Mouse (Mus musculus) neural tube, embryonic 11.5 days (tissue): Measurements from ENCODE around the gene Foxc1. TPM values are rescaled to one million over a fixed set of nuclear protein-coding genes. Genes with fewer than 3 reads are reported as not detected.
A peak's percentile ranks its signal among the peaks of the same experiment; 100 is the strongest.

Experiments used
- ATAC-seq: fragments of 200-750 bp; cut with Nextera tagmentation; 2 replicates; pipeline ENCODE4 v1.8.0; 2017; ENCODE audit warnings: moderate number of reproducible peaks, mild to moderate bottlenecking, moderate TSS enrichment, moderate library complexity; ENCODE audit not compliant: insufficient read depth, low FRiP score, low TSS enrichment
- DNase-seq: peaks from one replicate; pipeline ENCODE4 v3.0.0-alpha.2; 2015; ENCODE audit warnings: low spot score
- H3K27ac ChIP-seq: fragments of 300-500 bp; sonication (generic); 2 replicates; pipeline ENCODE4 v1.5.1; 2014; ENCODE audit warnings: low read depth, mild to moderate bottlenecking, low read length
- H3K27me3 ChIP-seq: fragments of 300-500 bp; sonication (generic); 2 replicates; pipeline ENCODE4 v1.6.1; 2014; ENCODE audit warnings: mild to moderate bottlenecking, low read length, mixed read lengths; ENCODE audit not compliant: control insufficient read depth, insufficient read depth
- H3K36me3 ChIP-seq: fragments of 300-500 bp; sonication (generic); 2 replicates; pipeline ENCODE4 v1.6.1; 2014; ENCODE audit warnings: mild to moderate bottlenecking, low read length, moderate library complexity, mixed read lengths; ENCODE audit not compliant: control insufficient read depth, insufficient read depth
- H3K4me1 ChIP-seq: fragments of 300-500 bp; sonication (generic); 2 replicates; pipeline ENCODE4 v1.6.1; 2014; ENCODE audit warnings: low read length, mixed read lengths; ENCODE audit not compliant: control insufficient read depth, insufficient read depth
- H3K4me2 ChIP-seq: fragments of 300-500 bp; sonication (generic); 2 replicates; pipeline ENCODE4 v1.6.1; 2014; ENCODE audit warnings: low read depth, mild to moderate bottlenecking, moderate library complexity
- H3K4me3 ChIP-seq: fragments of 300-500 bp; sonication (generic); 2 replicates; pipeline ENCODE4 v1.5.1; 2014; ENCODE audit warnings: low read depth, low read length
- H3K9ac ChIP-seq: fragments of 300-500 bp; sonication (generic); 2 replicates; pipeline ENCODE4 v1.6.1; 2014; ENCODE audit warnings: mild to moderate bottlenecking, low read length
- H3K9me3 ChIP-seq: fragments of 300-500 bp; sonication (generic); 2 replicates; pipeline ENCODE4 v1.6.1; 2016; ENCODE audit warnings: low read length; ENCODE audit not compliant: control insufficient read depth
- WGBS: fragments of 180-500 bp; shearing (Covaris S2); extraction: QIAGEN DNeasy Blood & Tissue Kit; methylation state at CpG from one replicate; pipeline ENCODE4 v1.1.7; 2014; 5-methylcytosine and 5-hydroxymethylcytosine counted together
- polyA plus RNA-seq: library from polyadenylated mRNA; unstranded; fragments of >200 nt; fragmentation: Nextera tagmentation; extraction: Ambion mirVana; gene quantifications from 2 replicates; pipeline ENCODE4 v1.2.1, GENCODE M21; 2014

Foxc1 gene
- polyA plus RNA-seq, 1 experiment from 2014 or later, result 7.4 TPM

- H3K4me2 ChIP-seq, result no peak overlapping the region; the same call in 1 of the 2 replicates
- no peak for ATAC-seq
- H3K27ac ChIP-seq, result peak overlapping the region; percentile 93; the same call in 1 of the 2 replicates
- WGBS, result 4% methylated on average over 16 of the region's 16 CpGs
- no peaks in the 10 kb centered on the region for H3K9me3 ChIP-seq
- peak overlapping the region; percentile 79 for H3K9ac ChIP-seq
- no peaks in the 10 kb centered on the region for H3K36me3 ChIP-seq
- no peak for DNase-seq
- peak overlapping the region; percentile 57 for H3K4me3 ChIP-seq
- H3K4me1 ChIP-seq, result peaks cover 7% of the 10 kb centered on the region; the same call in 1 of the 2 replicates
- H3K27me3 ChIP-seq, result peaks cover 92% of the 10 kb centered on the region
Measured at GRCm38 (mm10) chr13:31808804-31809420, 2.5 kb downstream of the Foxc1 start.

GRCm38 (mm10) chr13:31809701-31810100 is 3.3 kb downstream of the Foxc1 start:
- Histone ChIP-seq H3K4me1 (peaks cover 9% of the 10 kb centered on the region; the same call in 1 of the 2 replicates), H3K27me3 (peaks cover 92% of the 10 kb centered on the region), H3K27ac (no peak overlapping the region), H3K9me3 (no peaks in the 10 kb centered on the region), H3K36me3 (no peaks in the 10 kb centered on the region), H3K4me3 (peak overlapping the region; percentile 27), H3K4me2 (peak overlapping the region; percentile 15; the same call in 1 of the 2 replicates), H3K9ac (no peak overlapping the region; the same call in 1 of the 2 replicates)
- DNase-seq (no peak), ATAC-seq (no peak)
- 2% methylated on average over 6 of the region's 6 CpGs for WGBS

- peaks cover 9% of the 10 kb centered on the region; the same call in 1 of the 2 replicates for H3K4me1 ChIP-seq
- peaks cover 92% of the 10 kb centered on the region for H3K27me3 ChIP-seq
- H3K27ac ChIP-seq, result peak overlapping the region; percentile 62
- peak overlapping the region; percentile 50 for H3K4me2 ChIP-seq
- no peaks in the 10 kb centered on the region for H3K9me3 ChIP-seq
- peak overlapping the region; percentile 42 for H3K4me3 ChIP-seq
- H3K9ac ChIP-seq, result peak overlapping the region; percentile 74
- no peaks in the 10 kb centered on the region for H3K36me3 ChIP-seq
- no peak for ATAC-seq
- DNase-seq, result no peak
- under 1% methylated on average over 9 of the region's 9 CpGs for WGBS
Measured at GRCm38 (mm10) chr13:31810375-31810692, 3.9 kb downstream of the Foxc1 start.

- peaks cover 91% of the 10 kb centered on the region for H3K27me3 ChIP-seq
- peak overlapping the region; percentile 74 for H3K9ac ChIP-seq
- peak; percentile 63 for DNase-seq
- H3K4me3 ChIP-seq, result peak overlapping the region; percentile 42
- ATAC-seq, result no peak
- H3K36me3 ChIP-seq, result no peaks in the 10 kb centered on the region
- no peaks in the 10 kb centered on the region for H3K9me3 ChIP-seq
- peak overlapping the region; percentile 62 for H3K27ac ChIP-seq
- H3K4me2 ChIP-seq, result peak overlapping the region; percentile 50
- H3K4me1 ChIP-seq, result peaks cover 9% of the 10 kb centered on the region; the same call in 1 of the 2 replicates
- under 1% methylated on average over 53 of the region's 65 CpGs for WGBS
Measured at GRCm38 (mm10) chr13:31810693-31811541, 4.5 kb downstream of the Foxc1 start.

GRCm38 (mm10) chr13:31811542-31812021 is 5.1 kb downstream of the Foxc1 start:
- Histone ChIP-seq H3K36me3 (no peaks in the 10 kb centered on the region), H3K27me3 (peaks cover 88% of the 10 kb centered on the region), H3K4me3 (peak overlapping the region; percentile 42), H3K9ac (peak overlapping the region; percentile 74), H3K4me1 (peaks cover 9% of the 10 kb centered on the region; the same call in 1 of the 2 replicates), H3K4me2 (peak overlapping the region; percentile 50), H3K9me3 (no peaks in the 10 kb centered on the region), H3K27ac (peak overlapping the region; percentile 62)
- DNase-seq, result peak; percentile 56
- peak; percentile 13; the same call in 1 of the 2 replicates for ATAC-seq
- WGBS, result 3% methylated on average over 30 of the region's 44 CpGs

GRCm38 (mm10) chr13:31812701-31813100 is 6.3 kb downstream of the Foxc1 start:
- Histone ChIP-seq H3K4me2 (peak overlapping the region; percentile 36), H3K9me3 (no peaks in the 10 kb centered on the region), H3K36me3 (no peaks in the 10 kb centered on the region), H3K9ac (peak overlapping the region; percentile 16; the same call in 1 of the 2 replicates), H3K27ac (no peak overlapping the region), H3K4me1 (peaks cover 5% of the 10 kb centered on the region; the same call in 1 of the 2 replicates), H3K27me3 (peaks cover 77% of the 10 kb centered on the region), H3K4me3 (peak overlapping the region; percentile 1; the same call in 1 of the 2 replicates)
- ATAC-seq (no peak), DNase-seq (no peak)
- WGBS, result 34% methylated on average over 2 of the region's 2 CpGs

GRCm38 (mm10) chr13:31815383-31816003 is 9.1 kb downstream of the Foxc1 start:
- H3K4me1 ChIP-seq, result peaks cover 3% of the 10 kb centered on the region; the same call in 1 of the 2 replicates
- H3K27ac ChIP-seq, result 0 out of 2 replicates have a peak overlapping the region, but pooled peaks have one; percentile 6
- H3K36me3 ChIP-seq, result no peaks in the 10 kb centered on the region
- H3K4me3 ChIP-seq, result no peak overlapping the region
- DNase-seq, result no peak
- H3K4me2 ChIP-seq, result no peak overlapping the region; the same call in 1 of the 2 replicates
- H3K9ac ChIP-seq, result no peak overlapping the region
- ATAC-seq, result no peak
- H3K9me3 ChIP-seq, result no peaks in the 10 kb centered on the region
- WGBS, result 13% methylated on average over 15 of the region's 15 CpGs
- H3K27me3 ChIP-seq, result peaks cover 60% of the 10 kb centered on the region

- Histone ChIP-seq H3K9me3 (no peaks in the 10 kb centered on the region), H3K4me2 (no peak overlapping the region), H3K36me3 (no peaks in the 10 kb centered on the region), H3K9ac (no peak overlapping the region), H3K4me3 (no peak overlapping the region), H3K27me3 (peaks cover 40% of the 10 kb centered on the region), H3K27ac (no peak overlapping the region), H3K4me1 (peaks cover 6% of the 10 kb centered on the region; the same call in 1 of the 2 replicates)
- WGBS, result 35% methylated on average over 7 of the region's 7 CpGs
- DNase-seq (no peak), ATAC-seq (no peak)
Measured at GRCm38 (mm10) chr13:31818337-31818736, 11.9 kb downstream of the Foxc1 start.
